Mouse (Mus musculus) forebrain, embryonic 12.5 days (tissue): ENCODE results near the gene Vmn1r94. TPM values are rescaled to one million over a fixed set of nuclear protein-coding genes. Genes with fewer than 3 reads are reported as not detected.
"Not testable (repeated sequence)": the region's sequence is repeated elsewhere in the genome, so short reads cannot be mapped to it uniquely, and the experiment has no call there.

Source experiments
- ATAC-seq: fragments of 200-750 bp; cut with Nextera tagmentation; 2 replicates; pipeline ENCODE4 v1.8.0; 2017; ENCODE audit warnings: moderate TSS enrichment; ENCODE audit not compliant: low FRiP score
- H3K27ac ChIP-seq: fragments of 300-500 bp; sonication (generic); 2 replicates; pipeline ENCODE4 v1.5.1; 2016; ENCODE audit warnings: mild to moderate bottlenecking
- H3K27me3 ChIP-seq: fragments of 300-500 bp; sonication (generic); 2 replicates; pipeline ENCODE4 v1.6.1; 2016; ENCODE audit warnings: mild to moderate bottlenecking
- H3K36me3 ChIP-seq: fragments of 300-500 bp; sonication (generic); replicated peaks from 2 replicates; pipeline ENCODE4 v1.6.1; 2016; ENCODE audit warnings: mild to moderate bottlenecking
- H3K4me1 ChIP-seq: fragments of 300-500 bp; sonication (generic); 2 replicates; pipeline ENCODE4 v1.6.1; 2016
- H3K4me2 ChIP-seq: fragments of 300-500 bp; sonication (generic); 2 replicates; pipeline ENCODE4 v1.6.1; 2016; ENCODE audit warnings: mild to moderate bottlenecking, moderate library complexity
- H3K4me3 ChIP-seq: fragments of 300-500 bp; sonication (generic); replicated peaks from 2 replicates; pipeline ENCODE4 v1.5.1; 2016; ENCODE audit warnings: mild to moderate bottlenecking
- H3K9ac ChIP-seq: fragments of 300-500 bp; sonication (generic); 2 replicates; pipeline ENCODE4 v1.6.1; 2016; ENCODE audit warnings: mild to moderate bottlenecking
- H3K9me3 ChIP-seq: fragments of 300-500 bp; sonication (generic); 2 replicates; pipeline ENCODE4 v1.6.1; 2016
- WGBS: fragments of 180-500 bp; shearing (Covaris S2); methylation state at CpG from one replicate; pipeline ENCODE4 v1.1.7; 2016; 5-methylcytosine and 5-hydroxymethylcytosine counted together
- polyA plus RNA-seq: library from polyadenylated mRNA; unstranded; fragments of >200 nt; fragmentation: Nextera tagmentation; extraction: Ambion mirVana; gene quantifications from 2 replicates; pipeline ENCODE4 v1.2.1, GENCODE M21; 2016

Gene Vmn1r94
- polyA plus RNA-seq = not detected in 2 replicates

DNA sequence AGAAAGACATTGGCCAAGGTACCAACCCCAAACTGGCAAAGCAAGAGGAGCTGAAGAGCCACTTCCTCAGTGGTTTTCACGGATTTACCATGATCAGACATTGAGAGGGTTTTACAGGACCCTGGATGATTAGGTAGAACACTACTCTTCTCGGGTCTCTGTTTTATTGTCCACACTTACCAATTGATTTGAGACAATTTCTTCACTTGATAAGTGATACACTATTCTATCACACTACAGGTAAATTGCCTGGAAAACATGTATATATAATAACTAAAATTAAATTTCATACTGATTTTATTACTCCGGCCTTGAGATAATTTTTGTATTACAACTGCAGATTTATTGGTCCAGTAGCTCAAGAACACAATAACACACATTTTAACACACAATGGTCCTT is at the start of gene Vmn1r94:
TSS of gene Vmn1r94 (minus strand) at position 101 of the 400 bp plus-strand sequence.
- not testable (repeated sequence) for H3K27ac ChIP-seq, H3K4me3 ChIP-seq, H3K27me3 ChIP-seq, H3K4me2 ChIP-seq, ATAC-seq, H3K9me3 ChIP-seq, H3K9ac ChIP-seq, H3K36me3 ChIP-seq, H3K4me1 ChIP-seq
- WGBS = no CpG with 5 or more reads among the region's 3 CpGs

- not testable (repeated sequence) for H3K27ac ChIP-seq, H3K36me3 ChIP-seq, H3K27me3 ChIP-seq, H3K4me3 ChIP-seq, ATAC-seq, H3K4me1 ChIP-seq, H3K9me3 ChIP-seq, H3K9ac ChIP-seq, H3K4me2 ChIP-seq
- WGBS = no CpG with 5 or more reads among the region's 2 CpGs
These were observed 37.3 kb upstream of the Vmn1r94 start, which contains the start of gene Gm6164 for GRCm38 (mm10) chr7:20205507-20205906. TSS of gene Gm6164 (minus strand) at chr7:20205607.

DNA sequence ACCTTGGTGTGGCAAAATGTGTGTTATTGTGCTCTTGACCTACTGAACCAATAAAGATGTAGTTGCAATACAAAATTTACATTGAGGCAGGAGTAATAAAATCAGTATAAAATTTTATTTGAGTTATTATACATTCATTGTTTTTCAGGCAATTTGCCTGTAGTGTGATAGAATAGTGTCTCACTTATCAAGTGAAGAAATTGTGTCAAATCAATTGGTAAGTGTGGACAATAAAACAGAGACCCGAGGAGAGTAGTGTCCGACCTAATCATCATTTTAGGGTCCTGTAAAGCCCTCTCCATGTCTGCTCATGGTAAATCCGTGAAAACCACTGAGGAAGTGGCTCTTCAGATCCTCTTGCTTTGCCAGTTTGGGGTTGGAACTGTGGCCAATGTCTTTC is 25.2 kb upstream of the Vmn1r94 start, which contains the start of gene Vmn1r95:
TSS of gene Vmn1r95 (plus strand) at position 301 of the 400 bp plus-strand sequence.
- not testable (repeated sequence) for ATAC-seq, H3K4me3 ChIP-seq, H3K4me1 ChIP-seq, H3K9me3 ChIP-seq, H3K27me3 ChIP-seq, H3K27ac ChIP-seq, H3K4me2 ChIP-seq, H3K9ac ChIP-seq, H3K36me3 ChIP-seq
- no CpG with 5 or more reads among the region's 3 CpGs for WGBS

GRCm38 (mm10) chr7:20138988-20139387 is 29.2 kb downstream of the Vmn1r94 start, which contains the start of gene Vmn1r93:
TSS of gene Vmn1r93 (minus strand) at chr7:20139088.
- not testable (repeated sequence) for H3K36me3 ChIP-seq, H3K9ac ChIP-seq, ATAC-seq, H3K27me3 ChIP-seq, H3K27ac ChIP-seq, H3K4me3 ChIP-seq, H3K4me2 ChIP-seq, H3K4me1 ChIP-seq, H3K9me3 ChIP-seq
- WGBS = no CpG with 5 or more reads among the region's 5 CpGs

DNA sequence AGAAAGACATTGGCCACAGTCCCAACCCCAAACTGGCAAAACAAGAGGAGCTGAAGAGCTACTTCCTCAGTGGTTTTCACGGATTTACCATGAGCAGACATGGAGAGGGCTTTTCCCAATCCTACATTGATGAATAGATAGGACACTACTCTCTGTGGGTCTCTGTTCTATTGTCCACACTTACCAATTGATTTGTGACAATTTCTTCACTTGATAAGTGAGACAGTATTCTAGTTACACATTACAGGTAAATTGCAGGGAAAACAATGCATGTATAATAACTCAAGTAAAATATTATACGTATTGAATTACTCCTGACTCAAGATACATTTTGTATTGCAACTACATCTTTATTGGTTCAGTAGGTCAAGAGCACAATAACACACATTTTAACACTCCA is 45.7 kb downstream of the Vmn1r94 start, which contains the start of gene Gm16442:
TSS of gene Gm16442 (minus strand) at position 101 of the 400 bp plus-strand sequence.
- not testable (repeated sequence) for H3K27me3 ChIP-seq, H3K27ac ChIP-seq, H3K4me2 ChIP-seq, ATAC-seq, H3K9ac ChIP-seq, H3K4me3 ChIP-seq, H3K4me1 ChIP-seq, H3K9me3 ChIP-seq, H3K36me3 ChIP-seq
- WGBS = no CpG with 5 or more reads among the region's 2 CpGs

Other genes with a start within 250 kb of the Vmn1r94 start
- gene Pvr, start 247.2 kb downstream of the Vmn1r94 start, polyA plus RNA-seq = 3.2 and 4.3 TPM in 2 replicates
- not detected in 2 replicates for gene Igsf23, start 217.6 kb downstream of the Vmn1r94 start, polyA plus RNA-seq
- gene Ceacam20, start 203.0 kb downstream of the Vmn1r94 start, polyA plus RNA-seq = not detected in 2 replicates
- gene Nlrp9b, start 176.9 kb downstream of the Vmn1r94 start, polyA plus RNA-seq = not detected in 2 replicates
- not detected in 2 replicates for gene Vmn1r91, start 68.7 kb downstream of the Vmn1r94 start, polyA plus RNA-seq
- not detected in 2 replicates for gene Gm16442, start 45.8 kb downstream of the Vmn1r94 start, polyA plus RNA-seq
- not detected in 2 replicates for gene Vmn1r93, start 29.3 kb downstream of the Vmn1r94 start, polyA plus RNA-seq
- not detected in 2 replicates for gene Vmn1r95, start 25.3 kb upstream of the Vmn1r94 start, polyA plus RNA-seq
- not detected in 2 replicates for gene Gm6164, start 37.2 kb upstream of the Vmn1r94 start, polyA plus RNA-seq
- not detected in 2 replicates for gene Gm4498, start 65.5 kb upstream of the Vmn1r94 start, polyA plus RNA-seq
- not detected in 2 replicates for gene Gm5890, start 94.5 kb upstream of the Vmn1r94 start, polyA plus RNA-seq
- gene Gm4133, start 165.7 kb upstream of the Vmn1r94 start, polyA plus RNA-seq = not detected in 2 replicates
- not detected in 2 replicates for gene Gm5728, start 207.0 kb upstream of the Vmn1r94 start, polyA plus RNA-seq
- gene Vmn1r100, start 249.6 kb upstream of the Vmn1r94 start, polyA plus RNA-seq = not detected in 2 replicates